Mouse (Mus musculus) E14TG2a.4 (cell line): ENCODE data around the gene Polr2c.

Experiments used
- CTCF ChIP-seq: conservative IDR thresholded peaks from 2 replicates; pipeline ENCODE4 v1.5.1; 2014; ENCODE audit warnings: low read length
- NANOG ChIP-seq: IDR thresholded peaks from 2 replicates; pipeline ENCODE4 v1.6.1; 2014; ENCODE audit warnings: borderline replicate concordance, low read length, mixed read lengths
- POU5F1 ChIP-seq: IDR thresholded peaks from 2 replicates; pipeline ENCODE4 v1.6.1; 2014; ENCODE audit warnings: low read length, borderline replicate concordance

- TF ChIP-seq CTCF (peak; percentile 49), NANOG (no peak), POU5F1 (no peak)
Measured at GRCm38 (mm10) chr8:94822637-94823560, 34.4 kb upstream of the Polr2c start.
